Mouse (Mus musculus) forebrain, embryonic 10.5 days (tissue): ENCODE results near the gene Olfr1274-ps. TPM values are rescaled to one million over a fixed set of nuclear protein-coding genes. Genes with fewer than 3 reads are reported as not detected.
"Not testable (repeated sequence)": the region's sequence is repeated elsewhere in the genome, so short reads cannot be mapped to it uniquely, and the experiment has no call there.

Experiments used
- DNase-seq: peaks from one replicate; pipeline ENCODE4 v3.0.0-alpha.2; 2017; ENCODE audit warnings: low spot score; ENCODE audit errors: extremely low spot score
- H3K27ac ChIP-seq: fragments of 300-500 bp; sonication (generic); 2 replicates; pipeline ENCODE4 v1.5.1; 2016; ENCODE audit warnings: mild to moderate bottlenecking
- H3K27me3 ChIP-seq: fragments of 300-500 bp; sonication (generic); 2 replicates; pipeline ENCODE4 v1.6.1; 2016; ENCODE audit warnings: mild to moderate bottlenecking; ENCODE audit not compliant: poor library complexity, severe bottlenecking
- H3K36me3 ChIP-seq: fragments of 300-500 bp; sonication (generic); replicated peaks from 2 replicates; pipeline ENCODE4 v1.6.1; 2016; ENCODE audit warnings: mild to moderate bottlenecking, moderate library complexity
- H3K4me1 ChIP-seq: fragments of 300-500 bp; sonication (generic); 2 replicates; pipeline ENCODE4 v1.6.1; 2016
- H3K4me3 ChIP-seq: fragments of 300-500 bp; sonication (generic); 2 replicates; pipeline ENCODE4 v1.5.1; 2016; ENCODE audit warnings: mild to moderate bottlenecking, moderate library complexity
- H3K9me3 ChIP-seq: fragments of 300-500 bp; sonication (generic); 2 replicates; pipeline ENCODE4 v1.6.1; 2016; ENCODE audit warnings: mild to moderate bottlenecking, moderate library complexity
- whole genome bisulfite sequencing: fragments of 180-500 bp; shearing (Covaris S2); methylation state at CpG from one replicate; pipeline ENCODE4 v1.1.7; 2016; 5-methylcytosine and 5-hydroxymethylcytosine counted together
- polyA plus RNA-seq: library from polyadenylated mRNA; unstranded; fragments of >200 nt; fragmentation: Nextera tagmentation; extraction: Ambion mirVana; gene quantifications from 2 replicates; pipeline ENCODE4 v1.2.1, GENCODE M21; 2016

Olfr1274-ps gene
- polyA plus RNA-seq: not detected in 2 replicates

- H3K9me3 ChIP-seq, H3K27me3 ChIP-seq, H3K36me3 ChIP-seq, DNase-seq, H3K4me3 ChIP-seq, H3K27ac ChIP-seq, H3K4me1 ChIP-seq: not testable (repeated sequence)
- WGBS: 84% methylated on average over 6 of the region's 7 CpGs
Observed at GRCm38 (mm10) chr2:90398633-90399107, at the start of gene Olfr1274-ps. Olfr1274-ps (plus strand) TSS chr2:90398683.

- not testable (repeated sequence) for H3K36me3 ChIP-seq, H3K27ac ChIP-seq, H3K4me3 ChIP-seq, H3K4me1 ChIP-seq, DNase-seq, H3K27me3 ChIP-seq, H3K9me3 ChIP-seq
- no CpG with 5 or more reads among the region's 6 CpGs for WGBS
Observed at GRCm38 (mm10) chr2:90351047-90351446, 47.4 kb upstream of the Olfr1274-ps start.

GRCm38 (mm10) chr2:90351540-90351939, 46.9 kb upstream of the Olfr1274-ps start:
- H3K4me3 ChIP-seq, H3K4me1 ChIP-seq, H3K9me3 ChIP-seq, H3K27me3 ChIP-seq, H3K27ac ChIP-seq, DNase-seq, H3K36me3 ChIP-seq: not testable (repeated sequence)
- no CpG with 5 or more reads among the region's 3 CpGs for WGBS

- H3K4me1 ChIP-seq, H3K9me3 ChIP-seq, DNase-seq, H3K36me3 ChIP-seq, H3K27ac ChIP-seq, H3K4me3 ChIP-seq, H3K27me3 ChIP-seq: not testable (repeated sequence)
- no CpG with 5 or more reads among the region's 5 CpGs for WGBS
Observed at GRCm38 (mm10) chr2:90359229-90359628, 39.3 kb upstream of the Olfr1274-ps start.

- not testable (repeated sequence) for H3K27ac ChIP-seq, H3K27me3 ChIP-seq, DNase-seq, H3K4me3 ChIP-seq, H3K9me3 ChIP-seq, H3K36me3 ChIP-seq, H3K4me1 ChIP-seq
- no CpG with 5 or more reads among the region's 4 CpGs for WGBS
Observed at GRCm38 (mm10) chr2:90360199-90360598, 38.3 kb upstream of the Olfr1274-ps start.

GRCm38 (mm10) chr2:90414110-90414821, 15.8 kb downstream of the Olfr1274-ps start:
- not testable (repeated sequence) for H3K4me1 ChIP-seq, H3K9me3 ChIP-seq, H3K36me3 ChIP-seq, DNase-seq, H3K4me3 ChIP-seq, H3K27ac ChIP-seq, H3K27me3 ChIP-seq
- WGBS: 84% methylated on average over 4 of the region's 4 CpGs

GRCm38 (mm10) chr2:90422282-90422681, 23.8 kb downstream of the Olfr1274-ps start:
- not testable (repeated sequence) for H3K27me3 ChIP-seq, H3K4me3 ChIP-seq, H3K9me3 ChIP-seq, DNase-seq, H3K27ac ChIP-seq, H3K4me1 ChIP-seq, H3K36me3 ChIP-seq
- WGBS: 91% methylated on average over 6 of the region's 6 CpGs

- not testable (repeated sequence) for DNase-seq, H3K4me3 ChIP-seq, H3K36me3 ChIP-seq, H3K4me1 ChIP-seq, H3K9me3 ChIP-seq, H3K27me3 ChIP-seq, H3K27ac ChIP-seq
- WGBS: no CpG with 5 or more reads among the region's 4 CpGs
Observed at GRCm38 (mm10) chr2:90424937-90425336, 26.5 kb downstream of the Olfr1274-ps start.

GRCm38 (mm10) chr2:90428988-90429717, 30.7 kb downstream of the Olfr1274-ps start:
- no CpG with 5 or more reads among the region's 11 CpGs for WGBS
- H3K27me3 ChIP-seq, H3K4me3 ChIP-seq, H3K36me3 ChIP-seq, H3K27ac ChIP-seq, H3K4me1 ChIP-seq, H3K9me3 ChIP-seq, DNase-seq: not testable (repeated sequence)

- not testable (repeated sequence) for H3K27me3 ChIP-seq, H3K9me3 ChIP-seq, H3K36me3 ChIP-seq, H3K4me1 ChIP-seq, H3K27ac ChIP-seq, H3K4me3 ChIP-seq, DNase-seq
- WGBS: no CpG with 5 or more reads among the region's 4 CpGs
Observed at GRCm38 (mm10) chr2:90429782-90430181, 31.3 kb downstream of the Olfr1274-ps start.

GRCm38 (mm10) chr2:90437453-90437852, 39.0 kb downstream of the Olfr1274-ps start:
- H3K4me3 ChIP-seq, H3K9me3 ChIP-seq, H3K27me3 ChIP-seq, DNase-seq, H3K4me1 ChIP-seq, H3K36me3 ChIP-seq, H3K27ac ChIP-seq: not testable (repeated sequence)
- WGBS: 100% methylated on average over 1 of the region's 5 CpGs

GRCm38 (mm10) chr2:90440169-90440568, 41.7 kb downstream of the Olfr1274-ps start:
- H3K36me3 ChIP-seq, DNase-seq, H3K9me3 ChIP-seq, H3K4me3 ChIP-seq, H3K27ac ChIP-seq, H3K4me1 ChIP-seq, H3K27me3 ChIP-seq: not testable (repeated sequence)

- H3K4me1 ChIP-seq: not testable (repeated sequence)
- WGBS: 51% methylated on average over 4 of the region's 4 CpGs
Observed at GRCm38 (mm10) chr2:90441811-90442210, 43.3 kb downstream of the Olfr1274-ps start.

More at GRCm38 (mm10) chr2:90441811-90442210, 43.3 kb downstream of the Olfr1274-ps start:
- not testable (repeated sequence) for H3K27ac ChIP-seq, H3K36me3 ChIP-seq, H3K27me3 ChIP-seq, H3K4me3 ChIP-seq, DNase-seq, H3K9me3 ChIP-seq
